Mouse (Mus musculus): ENCODE measurements around the gene Tmprss7.

Tmprss7 gene

GRCm38 (mm10) chr16:45625342-45625741, 68.1 kb downstream of the Tmprss7 start:
- DNase-seq (ENCODE audit: low spot score): no peak

- DNase-seq (ENCODE audit: low spot score): no peak
Measured at GRCm38 (mm10) chr16:45624791-45625190, 68.7 kb downstream of the Tmprss7 start.

GRCm38 (mm10) chr16:45623230-45623629, 70.2 kb downstream of the Tmprss7 start:
- DNase-seq (ENCODE audit: low spot score): no peak

- DNase-seq (ENCODE audit: low spot score): no peak
Measured at GRCm38 (mm10) chr16:45619751-45620375, 73.6 kb downstream of the Tmprss7 start.

- DNase-seq (ENCODE audit: low spot score): no peak
Measured at GRCm38 (mm10) chr16:45615944-45616343, 77.5 kb downstream of the Tmprss7 start.

GRCm38 (mm10) chr16:45613247-45613646, 80.2 kb downstream of the Tmprss7 start:
- no peak for DNase-seq (ENCODE audit: low spot score)

- no peak for DNase-seq (ENCODE audit: low spot score)
Measured at GRCm38 (mm10) chr16:45610267-45610666, 83.2 kb downstream of the Tmprss7 start, which contains the start of gene Gcsam. TSS of gene Gcsam (plus strand) at chr16:45610380.

- peak; percentile 23 for DNase-seq (ENCODE audit: low spot score)
Measured at GRCm38 (mm10) chr16:45609300-45609699, 84.2 kb downstream of the Tmprss7 start.

- DNase-seq (ENCODE audit: low spot score): no peak
Measured at GRCm38 (mm10) chr16:45608481-45608954, 84.9 kb downstream of the Tmprss7 start.

Measured in urinary bladder, postnatal 25 days (tissue).